Mouse (Mus musculus): ENCODE results near the gene Arl13b.

Arl13b gene

DNA sequence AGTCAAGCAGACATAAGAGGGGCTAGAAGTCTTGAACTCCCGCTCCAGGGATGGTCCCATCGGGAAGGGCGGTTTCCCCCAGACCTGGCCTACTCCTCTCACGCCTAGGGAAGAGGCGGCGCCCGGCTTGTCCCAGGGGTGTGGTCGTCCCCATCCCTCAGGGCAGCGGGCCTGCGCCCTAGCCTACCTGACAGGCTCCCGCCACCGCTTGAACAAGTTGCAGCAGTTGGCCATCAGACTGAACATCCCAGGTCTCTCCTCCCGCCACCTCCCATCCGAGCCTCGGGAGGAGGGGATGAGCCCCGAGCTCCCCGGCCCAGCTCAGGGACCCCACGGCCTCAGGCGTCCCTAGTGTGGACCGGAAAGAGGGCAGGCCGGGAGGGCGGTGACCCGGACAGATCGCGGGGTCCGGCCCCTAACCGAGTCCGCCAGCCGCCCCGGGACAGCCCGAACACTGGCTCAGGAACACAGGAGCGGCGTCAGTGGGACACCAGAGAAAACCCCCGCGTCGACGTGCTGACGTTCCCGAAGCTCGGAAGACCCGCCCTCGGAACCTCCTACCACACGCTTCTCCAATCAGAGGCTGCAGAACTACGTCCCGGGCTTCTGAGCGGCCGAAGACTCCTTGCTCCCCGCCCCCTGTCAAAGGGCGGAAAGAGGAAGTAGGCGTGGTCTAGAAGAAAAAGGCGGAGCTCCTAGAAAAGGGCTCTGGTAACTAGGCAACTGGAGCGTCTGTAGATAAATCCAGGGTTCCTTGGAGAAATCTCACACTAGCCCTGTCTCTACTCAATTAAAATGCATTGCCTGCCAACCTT lies at the start of gene Arl13b:
Gene Arl13b, minus strand, starts transcription at position 543 of the 815 bp plus-strand sequence.
- DNase-seq, result peak; percentile 98

DNA sequence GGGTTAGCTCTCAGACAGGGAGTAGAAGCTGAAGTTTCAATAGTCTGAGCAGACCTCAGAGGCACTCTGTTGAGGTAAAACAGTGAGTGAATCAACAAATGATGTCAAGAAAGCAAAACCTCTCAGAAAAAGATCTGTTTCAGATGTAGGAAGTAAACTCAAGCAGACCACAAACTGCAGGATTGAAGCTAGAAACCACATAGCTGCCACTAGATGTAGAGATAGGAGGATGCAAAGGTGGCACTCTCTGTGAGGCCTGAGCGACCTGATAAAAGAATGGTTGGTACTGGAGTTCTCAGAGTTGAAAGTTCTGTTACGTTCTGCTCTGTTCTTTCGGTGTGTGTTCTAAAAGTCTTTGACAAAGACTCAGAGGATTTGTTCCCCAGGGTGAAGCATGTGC lies 49.0 kb upstream of the Arl13b start:
- no peak for DNase-seq

DNA sequence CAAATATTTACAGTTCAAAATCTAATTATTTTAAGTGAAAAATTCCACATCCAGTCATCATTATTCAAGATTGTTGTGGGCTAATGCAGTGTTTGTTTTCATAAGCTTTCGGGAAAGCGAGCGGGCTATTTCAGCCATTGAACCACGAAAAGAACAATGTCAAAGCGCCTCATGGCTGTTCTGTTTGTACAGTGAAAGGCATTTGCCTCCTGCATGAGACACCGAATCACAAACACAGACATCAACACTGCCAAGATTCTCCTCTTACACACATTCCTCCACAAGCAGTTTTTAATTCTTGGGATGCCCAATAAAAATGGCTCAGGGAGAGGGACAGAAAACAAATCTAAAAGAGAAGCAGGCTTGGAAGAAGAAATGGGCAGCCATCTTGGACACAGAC lies 27.2 kb upstream of the Arl13b start:
- DNase-seq, result no peak

DNA sequence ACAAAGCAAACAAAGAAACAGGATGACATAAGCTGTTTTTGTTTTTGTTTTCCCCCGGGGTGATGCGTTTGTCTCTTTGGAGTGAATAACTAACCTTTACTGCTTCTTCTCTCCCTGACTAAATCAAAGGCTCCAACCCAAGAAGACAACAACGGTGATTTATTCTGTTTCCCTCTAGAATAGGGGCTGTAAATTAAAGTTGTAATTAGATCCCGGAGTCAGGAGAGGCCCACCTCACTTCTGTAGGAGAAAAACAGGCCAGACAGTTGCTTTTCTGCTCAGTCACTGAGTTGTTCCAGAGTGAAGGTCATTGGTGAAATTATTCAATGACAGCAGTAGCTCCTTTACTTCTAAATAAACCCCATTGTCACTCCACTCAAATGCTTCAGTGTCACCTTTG lies 26.3 kb upstream of the Arl13b start:
- DNase-seq, result no peak

DNA sequence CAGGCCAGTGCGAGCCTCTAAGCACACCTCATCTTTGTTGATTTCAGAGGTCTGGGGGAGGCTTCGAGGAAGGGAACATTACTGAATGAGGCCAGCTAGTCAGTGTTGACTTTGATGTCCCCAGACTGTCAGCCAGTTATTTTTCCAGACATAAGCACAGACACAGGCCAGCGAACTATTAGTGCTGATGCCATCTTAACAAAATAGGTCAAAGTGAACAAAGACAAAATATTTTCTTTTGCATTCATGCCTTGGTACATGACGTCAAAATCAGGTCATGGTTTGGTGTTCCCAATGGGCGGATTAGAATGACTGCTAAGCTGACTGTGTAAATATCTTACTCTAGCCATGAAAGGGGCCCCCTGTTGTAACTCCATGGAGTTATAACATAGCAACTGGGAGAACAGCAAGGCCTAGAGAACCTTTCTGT lies 25.9 kb upstream of the Arl13b start:
- DNase-seq, result no peak

DNA sequence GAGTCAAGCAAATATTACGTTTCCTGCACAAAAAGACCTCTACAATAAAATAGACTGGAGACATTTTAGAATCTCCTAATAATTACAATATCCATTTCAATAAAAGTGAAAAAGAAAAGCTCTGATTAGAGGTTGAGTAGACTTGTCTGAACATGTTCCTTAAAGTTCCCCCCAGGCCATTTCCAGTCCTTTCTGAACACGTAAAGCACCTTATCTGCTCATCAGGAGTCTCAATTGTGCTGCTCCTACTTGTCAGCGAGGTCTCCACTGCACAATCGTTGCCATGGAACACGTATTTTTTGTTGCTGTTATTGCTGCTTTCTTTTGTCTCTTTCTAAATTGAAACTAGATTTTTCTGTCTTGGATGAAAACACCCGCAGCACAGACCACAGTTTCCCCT lies 14.6 kb upstream of the Arl13b start:
- DNase-seq, result no peak

DNA sequence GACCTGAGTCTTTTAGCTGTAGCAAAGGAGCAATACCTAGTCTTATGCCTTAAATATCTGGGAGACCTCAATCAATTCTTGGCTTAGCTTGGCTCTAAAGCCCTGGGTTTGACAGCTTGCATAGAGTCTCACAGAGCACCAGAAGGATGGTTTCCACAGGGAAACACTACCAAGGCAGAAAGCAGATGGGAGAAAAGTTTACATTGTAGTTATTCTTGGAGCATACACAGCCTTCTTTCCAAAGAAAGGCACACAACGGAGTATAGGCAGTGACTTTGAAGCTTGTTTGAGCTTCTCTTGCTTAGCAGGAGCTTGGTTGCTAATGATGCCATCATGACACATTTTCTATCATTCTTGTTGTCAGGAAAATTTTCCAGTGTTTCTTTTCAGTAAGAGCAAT lies 13.3 kb upstream of the Arl13b start:
- no peak for DNase-seq

DNA sequence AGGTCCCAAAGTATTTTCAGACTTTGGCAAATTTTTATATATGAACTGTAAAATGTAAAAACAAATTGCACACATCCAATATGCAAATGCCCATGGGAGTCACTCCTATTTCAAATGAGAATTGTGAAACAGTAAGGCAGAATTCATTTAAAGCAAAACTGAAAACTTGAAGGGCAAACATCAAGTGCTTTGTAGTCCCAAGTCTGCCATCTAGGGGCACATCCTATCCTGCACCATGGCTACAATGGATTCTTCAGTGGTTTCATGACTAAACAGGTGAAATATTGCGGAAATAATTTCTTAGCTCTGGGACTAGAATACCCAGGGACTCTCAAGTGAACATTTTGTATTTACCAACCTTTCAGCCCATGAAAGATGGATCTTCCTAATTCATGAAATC lies 11.2 kb upstream of the Arl13b start:
- DNase-seq, result peak; percentile 27

DNA sequence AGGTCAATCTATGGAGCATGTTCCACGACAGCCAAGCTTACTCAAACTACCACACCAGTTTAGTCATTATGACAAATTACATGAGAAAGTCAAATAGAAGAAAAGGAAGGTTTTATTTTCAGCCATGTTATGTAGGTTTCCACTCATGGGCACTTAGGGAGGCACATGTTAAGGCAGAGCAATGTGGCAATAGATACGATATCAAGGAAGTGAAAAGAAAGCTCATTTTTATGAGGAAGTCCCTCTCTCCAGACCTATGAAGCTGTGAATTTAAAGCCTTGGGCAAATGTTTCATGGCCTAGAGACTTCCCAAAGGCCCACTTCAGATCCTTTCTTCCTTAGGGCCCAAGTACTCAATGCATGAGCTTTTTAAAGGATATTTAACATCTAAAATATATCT lies 10.7 kb upstream of the Arl13b start:
- no peak for DNase-seq

DNA sequence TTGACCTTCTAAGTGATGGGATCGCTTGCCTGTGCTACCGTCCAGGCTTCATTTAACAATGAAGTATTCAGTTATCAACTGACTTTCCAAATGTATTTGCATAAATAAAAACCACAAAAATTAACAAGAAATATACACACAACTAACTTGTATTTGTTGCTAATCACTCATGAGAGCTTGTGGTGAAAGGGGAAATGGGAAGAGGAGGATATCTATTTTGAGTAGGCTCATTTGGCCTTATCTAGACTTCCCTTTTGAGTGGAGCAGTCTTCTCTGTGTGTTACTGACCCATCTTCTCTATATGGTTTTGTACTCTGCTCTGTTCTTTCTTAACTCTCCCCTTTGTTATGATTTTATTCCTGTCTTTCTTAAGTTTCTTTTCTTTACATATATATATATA lies 9.4 kb upstream of the Arl13b start:
- DNase-seq, result no peak

DNA sequence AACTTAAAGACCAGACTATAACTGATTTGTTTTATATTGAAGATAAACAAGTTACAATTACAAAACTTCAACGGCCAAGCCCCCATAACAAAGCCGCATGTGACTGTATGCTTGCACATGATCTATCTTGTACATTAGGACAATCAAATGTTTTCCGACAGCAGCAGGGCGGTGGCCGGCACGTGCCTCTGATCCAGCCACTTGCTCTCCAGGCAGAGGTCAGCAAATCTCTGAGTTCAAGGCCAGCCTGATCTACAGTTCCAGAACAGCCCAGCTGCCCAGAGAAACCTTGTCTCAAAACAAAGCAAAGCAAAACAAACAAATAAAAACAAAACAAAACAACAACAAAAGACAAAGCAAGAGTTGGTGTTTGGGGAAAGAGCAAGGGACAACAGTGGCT lies 8.5 kb upstream of the Arl13b start:
- no peak for DNase-seq

DNA sequence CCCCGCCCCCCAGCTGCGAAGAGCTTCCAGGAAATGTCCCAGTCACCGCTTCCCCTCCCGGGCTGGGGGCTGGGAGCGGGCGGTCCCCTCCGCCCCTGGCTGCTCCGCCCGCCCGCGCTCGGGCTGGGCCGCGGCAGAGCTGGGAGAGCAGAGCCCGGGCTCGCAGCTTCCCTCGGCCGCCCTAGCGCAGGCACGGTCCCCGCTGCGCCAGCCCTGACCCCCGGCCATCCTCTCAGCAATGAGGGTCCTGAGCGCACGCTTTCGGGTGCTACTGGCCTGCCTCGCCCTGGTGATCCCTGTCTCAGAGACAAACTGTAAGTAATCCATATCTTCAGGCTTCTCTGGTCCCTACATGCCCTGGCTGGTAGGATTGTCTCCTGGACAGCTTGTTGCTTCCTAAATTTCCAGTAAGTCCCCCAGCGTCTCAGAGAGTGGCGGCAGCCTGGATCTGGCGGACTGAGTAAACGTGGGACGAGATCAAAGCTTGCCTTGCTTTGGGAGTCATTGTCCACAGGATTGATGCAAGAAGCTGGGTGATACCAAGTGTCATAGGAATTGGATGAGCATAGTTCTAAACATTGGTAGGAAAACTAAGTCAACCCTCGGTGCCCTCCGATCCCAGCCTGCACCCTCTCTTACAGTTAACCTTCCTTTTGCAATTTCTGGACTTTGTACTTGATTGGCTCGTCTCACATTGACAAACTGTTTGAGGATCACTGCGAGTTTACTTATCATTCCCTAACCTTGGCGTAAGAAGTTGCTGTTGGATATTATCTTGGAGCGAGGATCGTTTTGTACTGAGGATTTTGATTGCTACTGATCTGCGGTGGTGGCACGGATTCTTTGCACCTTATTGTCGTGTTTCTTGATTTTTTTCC lies 7.6 kb upstream of the Arl13b start, which contains the start of gene Pros1:
Gene Pros1, plus strand, starts transcription at position 117 of the 878 bp plus-strand sequence.
- DNase-seq, result peak; percentile 46

DNA sequence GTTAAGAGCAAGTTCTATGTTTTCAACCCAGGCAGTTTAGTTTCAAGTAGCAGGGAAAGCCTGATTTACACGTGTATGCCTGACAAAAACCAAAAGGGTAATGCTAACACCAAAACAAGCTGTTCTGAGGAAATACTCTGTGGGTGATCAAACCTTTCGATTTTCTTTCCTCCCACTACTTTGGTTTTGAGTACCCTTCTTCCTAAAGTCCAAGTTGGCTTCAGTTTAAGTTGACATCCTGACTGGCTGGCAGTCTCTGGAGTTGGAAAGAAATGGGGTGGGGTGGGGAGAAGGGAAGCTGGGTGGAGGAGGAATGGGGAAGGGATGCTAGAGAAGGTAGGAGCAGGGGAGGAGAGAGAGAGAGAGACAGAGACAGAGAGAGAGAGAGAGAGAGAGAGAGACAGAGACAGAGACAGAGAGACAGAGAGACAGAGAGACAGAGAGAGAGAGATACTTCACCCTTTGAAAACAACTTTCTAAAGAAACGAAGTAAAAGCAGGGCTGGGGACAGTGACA lies 6.8 kb upstream of the Arl13b start:
- no peak for DNase-seq

DNA sequence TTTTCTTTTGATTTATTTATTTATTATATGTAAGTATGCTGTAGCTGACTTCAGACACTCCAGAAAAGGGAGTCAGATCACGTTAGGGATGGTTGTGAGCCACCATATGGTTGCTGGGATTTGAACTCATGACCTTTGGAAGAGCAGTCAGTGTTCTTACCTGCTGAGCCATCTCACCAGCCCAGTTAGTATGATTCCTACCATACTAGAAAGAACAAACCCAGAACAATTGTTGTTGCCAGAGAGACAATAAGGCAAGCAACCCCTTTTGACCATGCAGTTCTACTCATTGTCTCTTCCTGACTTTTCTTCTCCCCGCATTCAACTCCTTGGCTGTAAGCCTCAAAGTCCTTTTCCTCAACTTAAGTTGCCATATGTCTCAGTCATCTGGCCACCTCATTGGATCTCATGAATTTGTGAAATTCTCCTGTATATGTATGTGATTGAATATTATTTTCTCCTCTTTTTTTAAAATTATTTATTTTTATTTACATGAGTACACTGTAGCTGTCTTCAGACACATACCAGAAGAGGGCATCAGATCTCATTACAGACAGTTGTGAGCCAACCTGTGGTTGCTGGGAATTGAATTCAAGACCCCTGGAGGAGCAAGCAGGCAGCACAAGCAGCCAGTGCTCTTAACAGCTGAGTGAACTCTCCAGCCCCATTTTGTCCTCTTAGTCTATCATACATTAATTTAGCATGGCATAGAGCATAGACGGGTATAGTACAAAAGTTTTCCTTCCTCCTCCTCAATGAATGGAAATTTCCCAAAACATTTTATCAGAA lies 5.8 kb upstream of the Arl13b start:
- no peak for DNase-seq

DNA sequence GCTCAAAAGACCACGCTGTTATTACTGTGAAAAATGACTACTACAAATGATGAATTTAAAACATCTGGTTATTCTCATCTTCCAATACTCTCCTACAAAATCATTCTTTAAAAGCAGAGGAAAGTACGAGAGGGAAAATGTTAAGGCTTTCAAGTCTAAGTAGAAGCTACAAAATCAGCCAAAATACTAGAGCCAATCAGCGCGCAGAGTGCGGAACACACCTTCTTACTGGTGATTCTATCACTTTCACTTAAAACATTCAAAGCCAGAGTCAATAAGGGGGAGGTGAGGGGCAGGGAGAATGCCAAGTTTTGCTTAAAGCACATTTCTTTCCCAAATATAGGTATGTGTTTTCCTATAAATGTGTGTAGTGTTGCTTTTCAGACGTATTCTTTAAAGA lies 1.5 kb downstream of the Arl13b start:
- DNase-seq, result no peak

DNA sequence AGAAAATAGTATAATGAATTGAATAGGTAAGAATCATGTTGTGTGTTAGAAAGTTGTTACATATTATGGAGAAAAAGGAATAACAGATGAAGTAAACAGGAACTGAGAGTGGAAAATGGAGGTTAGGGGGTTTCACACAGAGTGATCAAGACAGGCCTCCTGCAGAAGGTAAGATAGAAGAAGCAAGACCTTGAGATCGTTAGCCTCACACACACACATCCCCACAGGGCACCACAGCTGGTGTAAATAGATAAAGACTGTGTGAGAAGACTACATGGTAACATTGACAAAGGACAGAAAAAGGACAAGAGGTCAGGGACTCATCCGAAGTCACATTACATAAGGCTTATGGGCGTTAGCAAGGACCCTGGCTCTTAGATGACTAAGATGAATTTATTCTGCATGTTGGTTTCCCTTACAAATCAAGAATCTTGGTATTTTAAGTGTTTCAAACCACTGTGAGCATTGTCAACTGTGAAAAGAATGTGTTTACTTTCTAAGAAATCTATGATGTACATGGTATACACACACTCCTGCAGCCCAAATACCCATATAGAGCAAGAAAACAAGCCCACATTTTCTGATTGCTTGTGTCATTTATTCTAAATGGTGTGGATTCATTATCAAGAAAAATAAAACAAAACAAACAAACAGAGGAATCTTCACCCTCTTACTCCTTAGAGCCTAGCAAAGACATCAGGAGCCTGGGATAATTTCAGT lies 12.7 kb downstream of the Arl13b start:
- DNase-seq, result no peak

DNA sequence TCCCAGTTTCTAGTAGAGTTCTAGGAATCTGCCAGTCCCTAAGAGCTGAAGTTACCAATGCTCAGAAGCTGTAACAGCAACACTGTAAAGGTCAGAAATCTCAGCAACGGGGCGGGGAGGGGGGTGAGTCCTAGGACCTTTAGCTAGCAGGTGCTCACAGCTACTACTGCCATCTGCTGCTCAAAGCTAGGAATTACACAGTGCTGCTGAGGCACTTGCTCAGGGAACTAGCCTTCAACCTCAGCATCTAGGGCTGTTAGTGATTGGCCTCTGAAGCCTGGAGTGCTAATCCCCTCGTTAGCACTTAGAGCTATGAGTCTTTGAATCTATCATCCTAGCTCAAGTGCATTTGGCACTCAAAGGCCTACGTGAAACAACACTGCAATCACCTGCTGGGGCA lies 14.4 kb downstream of the Arl13b start:
- peak; percentile 54 for DNase-seq

DNA sequence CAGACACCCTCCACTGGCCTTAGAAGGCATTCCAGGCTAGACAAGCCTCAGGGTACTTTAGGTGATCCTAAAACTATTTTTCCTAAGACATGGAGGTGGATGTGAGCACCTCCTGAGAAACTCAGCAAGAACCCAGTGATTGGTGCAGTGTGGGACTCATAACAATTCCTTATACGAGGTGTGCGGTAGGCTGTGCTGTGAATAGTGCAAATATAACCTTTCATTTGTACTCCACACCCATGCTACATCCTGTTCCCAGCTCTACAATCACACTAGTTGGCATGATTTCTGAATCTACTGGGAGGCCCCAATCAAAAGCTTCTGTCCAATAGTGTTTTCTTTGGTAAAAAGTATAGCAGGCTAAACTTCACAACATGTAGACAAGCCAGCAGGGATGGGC lies 14.8 kb downstream of the Arl13b start:
- DNase-seq, result no peak

DNA sequence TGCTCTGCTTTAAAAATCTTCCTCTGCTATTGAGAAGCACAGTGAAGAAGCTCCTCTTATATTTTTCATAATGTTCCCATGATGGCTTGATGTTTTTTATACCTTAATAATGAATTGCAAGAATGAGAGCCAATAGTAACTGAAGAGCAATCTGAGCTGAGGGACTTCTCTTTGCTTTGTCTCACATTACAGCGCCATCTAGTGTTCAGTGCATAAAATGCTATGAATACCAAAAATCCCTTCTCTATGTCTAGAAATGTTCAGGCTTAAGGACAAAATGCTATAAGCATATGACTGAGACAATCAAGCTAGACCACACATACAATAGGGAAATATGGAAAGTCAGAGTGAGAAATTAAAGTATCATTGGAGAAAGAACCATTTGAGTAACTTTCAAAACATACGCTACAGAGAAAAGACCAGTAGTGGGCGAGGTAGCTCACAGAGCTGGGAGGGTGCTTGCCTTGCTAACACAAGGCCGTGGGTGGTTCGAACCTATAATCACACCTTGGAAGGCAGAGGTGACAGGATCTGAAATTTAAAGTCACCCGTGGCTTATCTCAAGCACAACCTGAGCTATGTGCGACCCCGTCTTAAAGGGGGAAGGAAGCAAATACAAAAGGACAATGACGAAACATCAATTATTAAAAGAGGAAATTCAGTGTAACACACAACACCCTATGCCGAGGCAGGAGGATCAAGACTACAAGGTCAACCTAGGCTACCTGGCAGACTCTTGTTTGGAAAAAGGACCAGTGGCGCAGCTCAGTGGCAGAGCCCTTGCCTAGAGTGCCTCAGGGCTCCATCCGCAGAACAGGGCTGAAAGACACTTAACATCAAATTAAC lies 20.5 kb downstream of the Arl13b start:
- peak; percentile 21 for DNase-seq

DNA sequence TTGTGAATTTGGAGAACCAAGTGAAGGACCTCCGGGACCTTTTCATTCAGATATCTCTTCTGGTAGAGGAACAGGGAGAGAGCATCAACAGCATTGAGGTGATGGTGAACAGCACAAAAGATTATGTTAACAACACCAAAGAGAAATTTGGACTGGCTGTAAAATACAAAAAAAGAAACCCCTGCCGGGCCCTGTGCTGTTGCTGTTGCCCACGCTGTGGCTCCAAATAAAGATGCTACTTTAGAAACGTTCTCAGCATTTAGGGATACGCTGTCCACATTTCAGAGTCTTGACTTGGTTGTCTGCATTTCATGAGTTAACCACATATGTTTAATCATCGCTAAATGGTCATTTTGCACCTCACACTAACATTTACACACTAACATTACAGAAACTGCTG lies 24.4 kb downstream of the Arl13b start:
- DNase-seq, result no peak

DNA sequence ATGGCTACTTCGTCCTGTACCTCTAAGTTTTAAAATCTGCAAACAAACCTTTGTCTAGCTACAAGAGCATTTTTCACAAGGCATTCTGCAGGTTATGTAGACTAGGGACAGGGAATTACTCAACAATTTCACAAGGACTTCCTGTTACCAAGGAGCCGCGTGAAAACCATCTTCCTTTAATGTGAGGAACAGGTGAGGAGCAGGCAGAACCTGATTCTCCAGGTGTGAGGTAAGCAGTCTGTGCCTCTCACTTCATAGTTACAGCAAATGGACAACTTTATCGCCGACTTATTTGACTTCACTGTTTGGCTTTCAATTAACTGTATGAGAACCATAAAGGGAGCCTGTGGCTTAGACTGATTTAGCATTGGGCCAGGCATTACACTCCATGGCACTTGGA lies 32.3 kb downstream of the Arl13b start, which contains the start of gene Stx19:
Gene Stx19, plus strand, starts transcription at position 186 of the 400 bp plus-strand sequence.
- no peak for DNase-seq

Measured in kidney, adult 9 months (tissue).